Mouse (Mus musculus) thymus, adult 2 months (tissue): ENCODE results near the gene Batf. TPM values are rescaled to one million over a fixed set of nuclear protein-coding genes. Genes with fewer than 3 reads are reported as not detected.

ENCODE experiments used
- DNase-seq: peaks from one replicate; pipeline ENCODE4 v3.0.0; 2021
- H3K27ac ChIP-seq: fragments of 200-500 bp; 2 replicates; pipeline ENCODE4 v1.5.1; 2012; ENCODE audit warnings: low read length, control low read depth; ENCODE audit not compliant: control insufficient read depth, insufficient read depth
- H3K27me3 ChIP-seq: fragments of 200-500 bp; 2 replicates; pipeline ENCODE4 v1.6.1; 2012; ENCODE audit warnings: mild to moderate bottlenecking, low read length, moderate library complexity, mixed read lengths; ENCODE audit not compliant: control insufficient read depth, insufficient read depth
- H3K36me3 ChIP-seq: fragments of 200-500 bp; 2 replicates; pipeline ENCODE4 v1.6.1; 2012; ENCODE audit warnings: mild to moderate bottlenecking, low read length, moderate library complexity; ENCODE audit not compliant: control insufficient read depth, insufficient read depth
- H3K4me1 ChIP-seq: fragments of 200-500 bp; replicated peaks from 2 replicates; pipeline ENCODE4 v1.6.1; 2012; ENCODE audit warnings: low read length; ENCODE audit not compliant: control insufficient read depth, insufficient read depth
- H3K4me3 ChIP-seq: fragments of 200-500 bp; 2 replicates; pipeline ENCODE4 v1.5.1; 2012; ENCODE audit warnings: mild to moderate bottlenecking, low read length, control low read depth, moderate library complexity; ENCODE audit not compliant: control insufficient read depth, insufficient read depth
- CTCF ChIP-seq: fragments of 200-500 bp; IDR thresholded peaks from 2 replicates; pipeline ENCODE4 v1.5.1; 2012; ENCODE audit warnings: mild to moderate bottlenecking, control low read depth, low read length, moderate library complexity, borderline replicate concordance; ENCODE audit not compliant: control insufficient read depth, poor library complexity, insufficient read depth; ENCODE audit errors: extremely low read depth
- POLR2A ChIP-seq: fragments of 200-500 bp; IDR thresholded peaks from 2 replicates; pipeline ENCODE4 v1.6.1; 2012; ENCODE audit warnings: mild to moderate bottlenecking, low read length, control low read depth, moderate library complexity; ENCODE audit not compliant: control insufficient read depth, poor library complexity, insufficient read depth; ENCODE audit errors: extremely low read depth
- WGBS: fragments of 180-500 bp; shearing (Covaris S2); methylation state at CpG from one replicate; pipeline ENCODE4 v1.1.7; 2018; 5-methylcytosine and 5-hydroxymethylcytosine counted together
- polyA plus RNA-seq: library from polyadenylated mRNA; depleted of rRNA; stranded (reverse); fragments of >200 nt; gene quantifications from 2 replicates; pipeline ENCODE4 v1.2.3, GENCODE M21; 2012

The Batf gene
- polyA plus RNA-seq, 1 experiment: 14.9 TPM

DNA sequence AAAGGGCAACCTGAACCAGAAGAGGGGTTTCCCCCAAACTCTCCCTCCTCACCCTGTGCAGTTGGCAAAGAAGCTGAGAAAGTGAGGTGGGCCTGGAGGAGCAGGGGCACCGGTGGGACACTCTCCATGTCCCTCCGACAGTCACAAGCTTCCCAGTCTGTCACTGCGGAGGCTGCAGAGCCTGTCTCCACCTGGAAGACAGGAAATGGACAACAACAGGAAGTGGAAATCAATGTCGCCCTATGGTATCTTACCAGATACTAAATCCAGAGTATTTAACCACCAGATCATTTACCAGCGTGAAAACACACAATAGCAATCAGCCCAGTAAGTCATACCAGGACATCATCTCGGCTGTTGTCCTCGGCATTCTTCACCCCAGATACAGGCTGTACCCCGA lies 20.4 kb upstream of the Batf start:
- H3K27me3 ChIP-seq: no peaks in the 10 kb centered on the region
- H3K4me3 ChIP-seq: no peak overlapping the region
- TF ChIP-seq CTCF: no peak
- no peak for TF ChIP-seq POLR2A
- no peak for DNase-seq
- peaks cover 2% of the 10 kb centered on the region for H3K4me1 ChIP-seq
- WGBS: 85% methylated on average over 8 of the region's 8 CpGs
- no peaks in the 10 kb centered on the region for H3K36me3 ChIP-seq
- H3K27ac ChIP-seq: no peak overlapping the region

GRCm38 (mm10) chr12:85667071-85667470 lies 19.4 kb upstream of the Batf start:
- DNase-seq: no peak
- TF ChIP-seq CTCF: no peak
- TF ChIP-seq POLR2A: no peak
- Histone ChIP-seq H3K27me3 (no peaks in the 10 kb centered on the region), H3K27ac (no peak overlapping the region), H3K36me3 (no peaks in the 10 kb centered on the region), H3K4me1 (no peaks in the 10 kb centered on the region), H3K4me3 (no peak overlapping the region)
- WGBS: 96% methylated on average over 7 of the region's 7 CpGs

DNA sequence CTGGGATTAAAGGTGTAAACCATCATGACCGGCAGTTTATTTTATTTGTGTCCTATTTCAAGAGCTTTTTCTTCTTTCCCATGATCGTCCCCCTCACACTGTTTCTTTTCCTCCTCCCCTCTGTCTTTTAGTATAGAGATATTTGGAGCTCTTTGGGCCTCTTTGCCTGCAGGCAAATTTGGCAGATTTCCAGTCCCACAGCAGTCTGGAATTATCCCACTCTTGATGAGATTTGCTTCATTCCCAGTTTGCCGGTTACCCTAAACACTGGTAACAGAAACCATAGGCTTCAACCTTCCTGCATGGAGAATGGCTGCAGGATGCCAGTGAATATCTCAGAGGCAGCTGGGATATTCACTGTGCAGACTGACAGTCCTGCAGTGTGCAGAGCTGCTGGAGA lies 17.8 kb upstream of the Batf start:
- no peaks in the 10 kb centered on the region for H3K4me1 ChIP-seq

DNA sequence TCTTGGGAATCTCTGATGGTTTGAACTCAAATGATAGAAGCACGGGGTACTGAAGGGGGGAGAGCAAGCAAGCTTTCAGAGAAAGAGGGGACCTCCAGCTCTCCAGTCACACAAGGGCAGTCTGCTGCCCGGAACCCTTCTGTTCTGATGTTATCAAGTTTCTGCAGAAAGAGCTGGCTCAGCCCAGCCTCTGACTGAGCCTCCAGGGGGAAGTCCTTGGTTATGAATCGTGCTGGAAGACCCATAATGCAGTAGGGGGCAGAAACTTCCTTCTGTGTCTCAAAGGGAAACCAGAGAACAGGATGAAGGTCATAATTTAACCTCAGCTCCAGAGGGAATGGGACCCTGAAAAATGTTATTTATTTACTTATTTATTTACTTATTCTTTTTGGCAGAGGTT lies 16.4 kb upstream of the Batf start:
- no peaks in the 10 kb centered on the region for H3K4me1 ChIP-seq
- 24% methylated on average over 3 of the region's 3 CpGs for WGBS
- no peaks in the 10 kb centered on the region for H3K36me3 ChIP-seq
- H3K27me3 ChIP-seq: no peaks in the 10 kb centered on the region
- no peak overlapping the region for H3K4me3 ChIP-seq
- no peak overlapping the region for H3K27ac ChIP-seq
- DNase-seq: no peak
- TF ChIP-seq CTCF (no peak), POLR2A (no peak)

More for the DNA sequence above, 17.8 kb upstream of the Batf start:
- Histone ChIP-seq H3K36me3 (no peaks in the 10 kb centered on the region), H3K4me3 (no peak overlapping the region), H3K27me3 (no peaks in the 10 kb centered on the region), H3K27ac (no peak overlapping the region)
- TF ChIP-seq CTCF (no peak), POLR2A (no peak)
- DNase-seq: no peak
- WGBS: 88% methylated on average over 3 of the region's 3 CpGs

DNA sequence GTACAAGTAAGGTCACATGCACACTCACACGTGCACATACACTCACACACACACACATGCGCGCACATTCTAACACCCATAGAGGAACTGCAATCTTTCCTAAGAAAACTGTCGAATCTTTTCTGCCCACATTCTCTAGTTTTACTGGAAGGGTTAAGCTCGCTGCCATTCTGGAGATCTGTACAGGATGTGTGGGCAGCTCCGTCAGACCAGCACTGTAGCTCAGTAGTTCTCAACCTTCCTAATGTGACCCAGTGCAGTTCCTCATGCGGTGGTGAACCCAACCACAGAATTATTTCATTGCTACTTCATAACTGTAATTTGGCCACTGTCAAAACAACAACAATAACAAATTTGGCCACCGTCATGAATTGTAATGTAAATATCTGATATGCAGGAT lies 12.6 kb upstream of the Batf start:
- no peaks in the 10 kb centered on the region for H3K36me3 ChIP-seq
- TF ChIP-seq POLR2A (no peak), CTCF (no peak)
- no peaks in the 10 kb centered on the region for H3K27me3 ChIP-seq
- no peak overlapping the region for H3K4me3 ChIP-seq
- H3K4me1 ChIP-seq: no peaks in the 10 kb centered on the region
- DNase-seq: no peak
- 41% methylated on average over 8 of the region's 8 CpGs for WGBS
- H3K27ac ChIP-seq: no peak overlapping the region

DNA sequence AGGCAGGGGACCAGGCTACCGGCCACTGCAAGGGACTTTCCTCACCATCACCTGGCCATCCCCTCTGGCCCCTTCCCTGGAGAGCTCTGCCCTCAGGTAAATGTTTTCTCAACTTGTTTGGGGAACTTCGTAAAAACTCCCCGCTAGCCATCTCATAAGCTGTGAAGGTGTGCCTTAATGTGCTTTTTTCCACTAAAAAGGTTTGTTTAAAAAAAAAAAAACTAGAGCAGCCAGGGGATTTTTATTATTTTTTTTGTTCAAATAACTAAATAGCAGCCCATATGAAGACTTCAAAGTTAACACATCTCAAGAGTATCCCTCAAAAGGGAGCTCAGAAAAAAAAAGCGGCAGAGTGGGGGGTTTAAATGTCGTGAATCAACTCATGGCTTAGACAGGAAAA lies 7.4 kb upstream of the Batf start:
- no peak overlapping the region for H3K27ac ChIP-seq
- no peak for DNase-seq
- WGBS: 90% methylated on average over 5 of the region's 5 CpGs
- H3K4me1 ChIP-seq: no peaks in the 10 kb centered on the region
- TF ChIP-seq CTCF (no peak), POLR2A (no peak)
- H3K4me3 ChIP-seq: no peak overlapping the region
- H3K27me3 ChIP-seq: no peaks in the 10 kb centered on the region; the same call in 1 of the 2 replicates
- no peaks in the 10 kb centered on the region for H3K36me3 ChIP-seq

GRCm38 (mm10) chr12:85679808-85680207 lies 6.7 kb upstream of the Batf start:
- no peak overlapping the region for H3K4me3 ChIP-seq
- no peak for DNase-seq
- no peak overlapping the region for H3K27ac ChIP-seq
- no peak for TF ChIP-seq CTCF
- TF ChIP-seq POLR2A: no peak
- 95% methylated on average over 2 of the region's 2 CpGs for WGBS
- H3K27me3 ChIP-seq: no peaks in the 10 kb centered on the region; the same call in 1 of the 2 replicates
- H3K36me3 ChIP-seq: no peaks in the 10 kb centered on the region
- no peaks in the 10 kb centered on the region for H3K4me1 ChIP-seq
